Mouse (Mus musculus): ENCODE data around the gene Slc1a1. TPM values are rescaled to one million over a fixed set of nuclear protein-coding genes. Genes with fewer than 3 reads are reported as not detected.

Gene Slc1a1
- polyA plus RNA-seq, 1 experiment = 0.88 TPM

DNA sequence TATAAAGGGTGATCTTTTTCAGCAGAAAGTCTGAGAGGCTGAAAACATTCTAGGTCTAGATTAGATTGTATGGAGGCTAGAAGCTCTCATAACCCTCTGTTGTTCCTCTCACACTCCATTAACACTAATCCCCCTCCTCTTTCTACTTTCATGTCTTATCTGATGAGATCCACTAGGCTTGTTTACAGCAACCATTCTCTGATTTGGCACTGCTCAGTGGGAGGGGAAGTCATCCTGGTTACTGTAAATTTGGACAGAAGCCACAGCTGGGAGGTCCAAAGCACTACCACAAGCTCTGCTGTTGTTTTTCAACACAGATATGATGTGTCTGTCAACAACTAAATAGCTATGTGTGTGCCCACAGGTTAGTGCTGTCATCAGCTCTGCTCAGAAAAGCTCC lies 3.5 kb upstream of the Slc1a1 start:
- Histone ChIP-seq H3K27me3 (ENCODE audit: control insufficient read depth, insufficient read depth, low read length, poor library complexity, severe bottlenecking) (no peaks in the 10 kb centered on the region), H3K36me3 (ENCODE audit: control insufficient read depth, insufficient read depth, low read length, poor library complexity, severe bottlenecking) (no peaks in the 10 kb centered on the region), H3K4me1 (ENCODE audit: control insufficient read depth, insufficient read depth, low read length) (no peaks in the 10 kb centered on the region), H3K27ac (ENCODE audit: insufficient read depth, low read length) (no peak overlapping the region), H3K9ac (ENCODE audit: low read depth, poor library complexity, severe bottlenecking) (no peak overlapping the region), H3K9me3 (replicated peaks; ENCODE audit: control insufficient read depth, insufficient read depth, low read length, poor library complexity, severe bottlenecking) (no peaks in the 10 kb centered on the region), H3K4me3 (ENCODE audit: low read depth, low read length) (no peak overlapping the region)
- TF ChIP-seq POLR2A (IDR thresholded peaks at IDR 0.05; ENCODE audit: insufficient read depth, low read length) (no peak), EP300 (IDR thresholded peaks at IDR 0.05; ENCODE audit: insufficient read depth, low read depth, low read length) (no peak), CTCF (IDR thresholded peaks at IDR 0.05; ENCODE audit: low read depth, low read length) (no peak)

DNA sequence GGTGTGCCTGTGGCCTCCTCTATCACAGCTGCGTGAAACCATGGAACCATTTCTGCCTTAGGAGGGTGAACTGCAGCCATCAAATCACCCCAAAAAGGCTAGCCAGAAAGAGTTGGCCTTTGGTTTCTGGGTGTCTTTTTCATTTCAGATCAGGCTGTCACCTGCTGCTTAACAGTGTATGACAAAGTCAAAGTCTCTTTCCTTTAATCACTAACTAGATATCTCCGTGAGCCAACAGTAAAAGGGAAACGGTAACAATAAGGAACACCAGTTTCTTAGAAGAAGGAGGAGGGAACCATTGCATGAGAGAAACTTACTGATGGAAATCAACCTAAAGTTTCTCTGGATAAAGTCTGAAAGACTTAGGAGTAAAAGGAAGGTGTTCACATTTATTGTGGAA lies 2.2 kb upstream of the Slc1a1 start:
- Histone ChIP-seq H3K36me3 (ENCODE audit: control insufficient read depth, insufficient read depth, low read length, poor library complexity, severe bottlenecking) (no peaks in the 10 kb centered on the region), H3K9me3 (replicated peaks; ENCODE audit: control insufficient read depth, insufficient read depth, low read length, poor library complexity, severe bottlenecking) (no peaks in the 10 kb centered on the region), H3K27ac (ENCODE audit: insufficient read depth, low read length) (no peak overlapping the region), H3K4me3 (ENCODE audit: low read depth, low read length) (no peak overlapping the region), H3K9ac (ENCODE audit: low read depth, poor library complexity, severe bottlenecking) (no peak overlapping the region), H3K27me3 (ENCODE audit: control insufficient read depth, insufficient read depth, low read length, poor library complexity, severe bottlenecking) (no peaks in the 10 kb centered on the region), H3K4me1 (ENCODE audit: control insufficient read depth, insufficient read depth, low read length) (no peaks in the 10 kb centered on the region)
- no peak for TF ChIP-seq POLR2A (IDR thresholded peaks at IDR 0.05; ENCODE audit: insufficient read depth, low read length)

DNA sequence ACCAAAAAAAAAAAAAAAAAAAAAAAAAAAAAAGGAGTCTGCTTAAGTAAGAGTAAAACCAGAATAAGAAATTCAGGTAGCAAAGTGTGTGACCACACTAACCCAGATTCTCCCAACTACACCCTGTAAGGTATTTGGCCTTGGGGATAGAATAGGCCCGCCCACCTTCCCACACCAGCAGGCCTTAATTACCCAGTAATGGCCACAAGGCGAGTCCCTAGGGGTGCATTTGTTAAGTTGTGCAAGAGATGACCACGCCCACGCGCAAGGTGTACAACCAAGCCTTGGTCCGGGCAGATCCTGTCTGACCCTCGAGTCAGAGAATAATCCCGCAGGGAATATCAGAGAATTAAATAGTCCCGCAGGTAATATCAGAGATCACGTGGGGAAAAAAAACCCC lies 461 bp upstream of the Slc1a1 start:
- Histone ChIP-seq H3K27me3 (ENCODE audit: control insufficient read depth, insufficient read depth, low read length, poor library complexity, severe bottlenecking) (no peaks in the 10 kb centered on the region), H3K36me3 (ENCODE audit: control insufficient read depth, insufficient read depth, low read length, poor library complexity, severe bottlenecking) (no peaks in the 10 kb centered on the region), H3K4me1 (ENCODE audit: control insufficient read depth, insufficient read depth, low read length) (no peaks in the 10 kb centered on the region), H3K9ac (ENCODE audit: low read depth, poor library complexity, severe bottlenecking) (peak overlapping the region; percentile 17), H3K9me3 (replicated peaks; ENCODE audit: control insufficient read depth, insufficient read depth, low read length, poor library complexity, severe bottlenecking) (no peaks in the 10 kb centered on the region), H3K27ac (ENCODE audit: insufficient read depth, low read length) (no peak overlapping the region), H3K4me3 (ENCODE audit: low read depth, low read length) (peak overlapping the region; percentile 83)
- TF ChIP-seq EP300 (IDR thresholded peaks at IDR 0.05; ENCODE audit: insufficient read depth, low read depth, low read length) = no peak
- no peak for TF ChIP-seq POLR2A (IDR thresholded peaks at IDR 0.05; ENCODE audit: insufficient read depth, low read length)
- no peak for TF ChIP-seq CTCF (IDR thresholded peaks at IDR 0.05; ENCODE audit: low read depth, low read length)

DNA sequence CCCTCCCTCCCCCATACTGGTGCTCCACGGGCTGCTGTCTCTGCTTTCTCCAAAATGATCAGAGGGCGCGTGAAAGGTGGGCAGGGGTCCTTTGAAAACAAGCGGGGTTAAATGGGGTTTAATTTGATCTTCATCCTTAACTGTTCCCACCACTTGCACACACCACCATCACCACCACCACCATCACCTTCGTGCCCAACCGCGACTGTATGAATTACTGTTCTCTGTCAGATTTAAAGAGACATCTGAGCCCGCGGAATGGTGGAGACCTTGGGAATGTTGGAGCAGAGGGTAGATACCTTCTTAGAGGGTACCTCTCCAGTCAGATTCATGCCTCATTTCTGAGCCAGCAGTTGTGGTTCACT lies 633 bp downstream of the Slc1a1 start:
- H3K27me3 ChIP-seq (ENCODE audit: control insufficient read depth, insufficient read depth, low read length, poor library complexity, severe bottlenecking) = no peaks in the 10 kb centered on the region
- peak overlapping the region; percentile 83 for H3K4me3 ChIP-seq (ENCODE audit: low read depth, low read length)
- peak overlapping the region; percentile 17; the same call in 1 of the 2 replicates for H3K9ac ChIP-seq (ENCODE audit: low read depth, poor library complexity, severe bottlenecking)
- TF ChIP-seq EP300 (IDR thresholded peaks at IDR 0.05; ENCODE audit: insufficient read depth, low read depth, low read length) (no peak), POLR2A (IDR thresholded peaks at IDR 0.05; ENCODE audit: insufficient read depth, low read length) (no peak), CTCF (IDR thresholded peaks at IDR 0.05; ENCODE audit: low read depth, low read length) (no peak)
- no peak overlapping the region for H3K27ac ChIP-seq (ENCODE audit: insufficient read depth, low read length)
- no peaks in the 10 kb centered on the region for H3K9me3 ChIP-seq (replicated peaks; ENCODE audit: control insufficient read depth, insufficient read depth, low read length, poor library complexity, severe bottlenecking)
- no peaks in the 10 kb centered on the region for H3K36me3 ChIP-seq (ENCODE audit: control insufficient read depth, insufficient read depth, low read length, poor library complexity, severe bottlenecking)
- no peaks in the 10 kb centered on the region for H3K4me1 ChIP-seq (ENCODE audit: control insufficient read depth, insufficient read depth, low read length)

DNA sequence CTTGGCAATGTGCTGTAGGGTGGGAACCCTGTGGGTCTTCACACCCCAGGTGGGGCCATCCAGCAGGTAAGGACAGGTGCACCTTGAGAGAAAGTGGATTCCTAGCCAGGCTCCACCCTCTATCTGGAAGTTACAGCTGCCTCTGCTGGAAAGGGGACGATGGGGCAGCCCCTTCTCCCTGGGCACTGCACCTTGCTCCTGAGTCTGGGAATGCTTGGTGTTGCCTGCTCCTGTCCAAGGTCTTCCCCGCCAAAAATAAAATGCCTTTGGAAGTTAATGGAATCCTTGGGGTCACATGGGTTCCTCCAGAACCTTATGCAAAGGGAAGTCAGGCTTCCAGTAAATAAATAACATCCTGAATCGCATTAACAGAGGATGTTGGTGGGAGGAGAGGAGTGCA lies 1.3 kb downstream of the Slc1a1 start:
- TF ChIP-seq CTCF (IDR thresholded peaks at IDR 0.05; ENCODE audit: low read depth, low read length) = no peak
- no peak for TF ChIP-seq EP300 (IDR thresholded peaks at IDR 0.05; ENCODE audit: insufficient read depth, low read depth, low read length)
- TF ChIP-seq POLR2A (IDR thresholded peaks at IDR 0.05; ENCODE audit: insufficient read depth, low read length) = no peak
- no peak overlapping the region for H3K27ac ChIP-seq (ENCODE audit: insufficient read depth, low read length)
- no peaks in the 10 kb centered on the region for H3K27me3 ChIP-seq (ENCODE audit: control insufficient read depth, insufficient read depth, low read length, poor library complexity, severe bottlenecking)
- no peaks in the 10 kb centered on the region for H3K9me3 ChIP-seq (replicated peaks; ENCODE audit: control insufficient read depth, insufficient read depth, low read length, poor library complexity, severe bottlenecking)
- H3K36me3 ChIP-seq (ENCODE audit: control insufficient read depth, insufficient read depth, low read length, poor library complexity, severe bottlenecking) = no peaks in the 10 kb centered on the region
- H3K4me1 ChIP-seq (ENCODE audit: control insufficient read depth, insufficient read depth, low read length) = no peaks in the 10 kb centered on the region
- H3K4me3 ChIP-seq (ENCODE audit: low read depth, low read length) = no peak overlapping the region
- H3K9ac ChIP-seq (ENCODE audit: low read depth, poor library complexity, severe bottlenecking) = no peak overlapping the region

DNA sequence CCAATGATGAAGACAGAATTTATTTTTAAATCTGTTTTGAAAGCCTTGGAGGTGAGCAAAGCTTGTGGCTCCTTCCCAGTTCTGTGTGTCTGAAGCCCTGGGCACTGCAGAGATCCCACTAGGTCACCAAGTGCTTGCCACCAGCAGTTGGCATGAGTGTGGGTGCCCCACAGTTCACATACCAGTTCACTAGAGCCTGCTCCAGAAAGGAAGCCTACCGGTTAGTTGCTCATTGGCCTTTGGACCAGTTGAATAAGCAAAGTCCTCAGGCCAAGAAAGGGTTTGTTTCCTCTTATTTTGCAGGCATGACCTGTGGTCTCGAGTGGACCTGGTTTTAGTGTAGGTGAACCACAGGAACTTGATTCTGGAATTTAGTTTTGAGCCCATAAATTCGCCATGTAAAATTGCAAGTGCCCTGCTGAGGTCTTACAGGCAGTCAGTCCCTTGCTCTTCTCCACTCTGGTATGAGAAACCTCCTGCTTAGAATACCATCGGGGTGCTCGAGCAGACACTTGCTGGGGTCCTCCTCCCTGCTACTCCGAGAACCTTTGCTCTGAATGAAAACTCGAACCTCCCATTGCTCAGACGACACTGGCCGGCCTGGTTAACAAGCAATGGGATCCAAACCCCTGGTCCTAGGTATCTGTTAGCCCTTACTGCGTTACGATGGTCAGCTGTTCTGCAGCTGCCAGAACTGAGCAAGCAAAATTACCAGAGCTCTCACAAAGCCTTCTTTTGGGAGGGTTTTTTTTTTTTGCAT lies 2.0 kb downstream of the Slc1a1 start:
- Histone ChIP-seq H3K9me3 (replicated peaks; ENCODE audit: control insufficient read depth, insufficient read depth, low read length, poor library complexity, severe bottlenecking) (no peaks in the 10 kb centered on the region), H3K36me3 (ENCODE audit: control insufficient read depth, insufficient read depth, low read length, poor library complexity, severe bottlenecking) (no peaks in the 10 kb centered on the region), H3K27ac (ENCODE audit: insufficient read depth, low read length) (no peak overlapping the region), H3K4me1 (ENCODE audit: control insufficient read depth, insufficient read depth, low read length) (no peaks in the 10 kb centered on the region), H3K27me3 (ENCODE audit: control insufficient read depth, insufficient read depth, low read length, poor library complexity, severe bottlenecking) (no peaks in the 10 kb centered on the region), H3K9ac (ENCODE audit: low read depth, poor library complexity, severe bottlenecking) (no peak overlapping the region), H3K4me3 (ENCODE audit: low read depth, low read length) (no peak overlapping the region)
- no peak for TF ChIP-seq EP300 (IDR thresholded peaks at IDR 0.05; ENCODE audit: insufficient read depth, low read depth, low read length)
- TF ChIP-seq POLR2A (IDR thresholded peaks at IDR 0.05; ENCODE audit: insufficient read depth, low read length) = no peak
- no peak for TF ChIP-seq CTCF (IDR thresholded peaks at IDR 0.05; ENCODE audit: low read depth, low read length)
